Mouse (Mus musculus) lung, postnatal 0 days (tissue): Measurements from ENCODE around the gene Cmtm7.

ENCODE experiments used
- CTCF ChIP-seq: IDR thresholded peaks from 2 replicates; pipeline ENCODE4 v1.5.1; 2016; ENCODE audit warnings: antibody characterized with exemption, mild to moderate bottlenecking
- EP300 ChIP-seq: IDR thresholded peaks from 2 replicates; pipeline ENCODE4 v1.6.1; 2016; ENCODE audit warnings: antibody characterized with exemption, mild to moderate bottlenecking, control low read depth

DNA sequence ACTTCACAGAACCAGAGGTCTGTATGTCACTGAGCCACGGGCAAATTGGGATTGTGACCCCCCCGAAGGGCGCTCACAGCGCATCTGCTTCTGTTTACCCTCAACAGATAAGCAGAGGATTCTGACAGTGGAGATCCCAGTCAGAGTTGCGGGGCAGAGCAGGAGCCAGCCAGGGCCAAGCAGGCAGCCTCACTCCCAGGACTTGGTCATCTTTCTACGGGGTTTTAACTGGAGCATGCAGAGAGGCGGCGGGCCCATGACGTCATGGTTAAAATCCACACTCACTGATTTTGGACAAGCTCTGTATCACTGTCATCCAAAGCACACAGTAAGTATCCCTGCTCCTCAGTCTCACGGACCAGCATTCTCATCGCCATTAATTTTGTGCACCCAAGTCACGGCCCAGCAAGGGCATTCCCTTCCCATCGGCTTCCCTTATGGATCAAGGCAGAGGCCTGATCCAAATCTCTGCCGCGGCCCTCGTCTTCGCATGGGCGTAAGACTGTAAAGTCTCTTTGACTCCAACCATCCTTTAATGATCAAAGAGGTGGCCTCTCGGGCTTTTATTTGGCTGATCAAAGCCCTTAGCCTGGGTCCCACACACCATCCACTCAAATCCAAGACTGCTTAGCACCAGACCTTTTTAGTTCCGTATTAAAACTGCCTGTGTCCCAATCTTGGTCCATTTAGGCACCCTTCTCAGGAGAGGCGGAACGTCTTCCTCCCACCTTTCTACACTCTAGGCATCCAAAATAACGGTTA, 1.5 kb downstream of the Cmtm7 start:
- TF ChIP-seq EP300 (no peak), CTCF (no peak)
